In genomic region chr4:43043644-43044357, GRCm38 (mm10) we compare ENCODE assay signal across 8 mouse cellular contexts. TPM values are rescaled to one million over a fixed set of nuclear protein-coding genes. Genes with fewer than 3 reads are reported as not detected.
DNase-seq lines count a peak whose midpoint lies in the region; ATAC-seq and TF ChIP-seq lines count a peak whose summit lies in the region.

No protein-coding gene starts in this region.

- no peaks in the 10 kb centered on the region for H3K79me2 ChIP-seq in heart, adult 2 months (replicated peaks; ENCODE audit: control insufficient read depth, insufficient read depth, low read length)

- H3K4me1 ChIP-seq in heart, adult 2 months (ENCODE audit: control insufficient read depth, insufficient read depth, low read length), result peaks cover 10% of the 10 kb centered on the region
- peaks cover 62% of the 10 kb centered on the region for H3K4me1 ChIP-seq in liver, embryonic 15.5 days (replicated peaks)

- no peak for TF ChIP-seq EP300 in heart, adult 2 months (IDR thresholded peaks at IDR 0.05; ENCODE audit: insufficient read depth, low read depth, low read length)

- H3K27me3 ChIP-seq in heart, adult 2 months (ENCODE audit: control insufficient read depth, insufficient read depth, low read length), result no peaks in the 10 kb centered on the region
- peaks cover 21% of the 10 kb centered on the region for H3K27me3 ChIP-seq in liver, embryonic 15.5 days

- peak overlapping the region; percentile 87 for H3K4me2 ChIP-seq in liver, embryonic 15.5 days

- intact Hi-C loops in heart, adult 2 months (cut with DNase I), result loop anchor here (10.0 kb wide), 1 partner anchor 361 kb away; no protein-coding TSS in a partner anchor

- peak overlapping the region; percentile 22; the same call in 1 of the 2 replicates for H3K4me3 ChIP-seq in layer of hippocampus, adult 2 months
- H3K4me3 ChIP-seq in heart, adult 2 months, result peak overlapping the region; percentile 24; the same call in 1 of the 2 replicates
- no peak overlapping the region for H3K4me3 ChIP-seq in liver, embryonic 15.5 days (replicated peaks)

- H3K36me3 ChIP-seq in heart, adult 2 months (ENCODE audit: control insufficient read depth, insufficient read depth, low read length), result no peaks in the 10 kb centered on the region
- no peaks in the 10 kb centered on the region for H3K36me3 ChIP-seq in liver, embryonic 15.5 days (replicated peaks)

- H3K9ac ChIP-seq in heart, adult 2 months (ENCODE audit: low read depth, low read length), result no peak overlapping the region
- no peak overlapping the region for H3K9ac ChIP-seq in liver, embryonic 15.5 days

- TF ChIP-seq CTCF in layer of hippocampus, adult 2 months (conservative IDR thresholded peaks at IDR 0.05), result no peak
- TF ChIP-seq CTCF in heart, adult 2 months (IDR thresholded peaks at IDR 0.05), result no peak

- H3K9me3 ChIP-seq in liver, embryonic 15.5 days (replicated peaks), result no peaks in the 10 kb centered on the region

- ATAC-seq in liver, embryonic 15.5 days (ENCODE audit: insufficient read depth), result no peak

- H3K27ac ChIP-seq in layer of hippocampus, adult 2 months, result peak overlapping the region; percentile 77
- peak overlapping the region; percentile 79 for H3K27ac ChIP-seq in heart, adult 2 months
- H3K27ac ChIP-seq in liver, embryonic 15.5 days (replicated peaks), result peak overlapping the region; percentile 46

- DNase-seq in layer of hippocampus, adult 2 months (ENCODE audit: low spot score in 2 of 2), result peak; percentile 58 to 61
- no peak for DNase-seq in layer of hippocampus, adult 9-10 months (ENCODE audit: low spot score)
- peak; percentile 75 for DNase-seq in brain, adult 2 months (ENCODE audit: low read depth, low spot score)
- peak; percentile 70 to 83 for DNase-seq in heart, adult 2 months
- DNase-seq in kidney, adult 11 months, result peak; percentile 67
- peak; percentile 20 to 77 for DNase-seq in natural killer cell, adult 2 months (ENCODE audit: low spot score in 2 of 2)
- DNase-seq in thymus, adult 18-20 months, result peak; percentile 53 to 59

- TF ChIP-seq POLR2A in heart, adult 2 months (IDR thresholded peaks at IDR 0.05; ENCODE audit: insufficient read depth, low read depth, low read length), result no peak

- WGBS in heart, adult 2 months, result 29% methylated on average over 7 of the region's 7 CpGs
- 14% methylated on average over 7 of the region's 7 CpGs for WGBS in liver, embryonic 15.5 days (ENCODE audit: insufficient replicate concordance)

RNA-seq across cellular contexts. Expression of gene Fam214b, which starts 2.2 kb away (rescaled TPM):
- total RNA-seq in layer of hippocampus, adult 2 months (2021), result 10 to 100 TPM; 36.1 to 40.3 TPM
- 10 to 100 TPM; 26.3 to 33.1 TPM for total RNA-seq in heart, adult 2 months (2021)
- 19.6 and 21.3 TPM in 2 replicates for polyA plus RNA-seq in heart, adult 2 months (2012; rRNA removed)
- 41.2 and 51.3 TPM in 2 replicates for polyA plus RNA-seq in liver, embryonic 15.5 days (2015; fragmentation: Nextera tagmentation; extraction: Ambion mirVana)

RNA-seq across cellular contexts. Expression of gene Stoml2, which starts 12.3 kb away (rescaled TPM):
- total RNA-seq in layer of hippocampus, adult 2 months (2021), result 100 to 1,000 TPM in 1 of 2 experiments, 10 to 100 TPM in 1; 97.3 to 108 TPM
- 100 to 1,000 TPM; 101 to 114 TPM for total RNA-seq in heart, adult 2 months (2021)
- 97.3 and 117 TPM in 2 replicates for polyA plus RNA-seq in heart, adult 2 months (2012; rRNA removed)
- polyA plus RNA-seq in liver, embryonic 15.5 days (2015; fragmentation: Nextera tagmentation; extraction: Ambion mirVana), result 187 and 204 TPM in 2 replicates

RNA-seq across cellular contexts. Expression of gene Unc13b, which starts 15.0 kb away (rescaled TPM):
- 10 to 100 TPM; 41.7 to 45.7 TPM for total RNA-seq in layer of hippocampus, adult 2 months (2021)
- 10 to 100 TPM in 1 of 2 experiments, 1 to 10 TPM in 1; 10.0 to 10.9 TPM for total RNA-seq in heart, adult 2 months (2021)
- polyA plus RNA-seq in heart, adult 2 months (2012; rRNA removed), result 6.7 and 11.7 TPM in 2 replicates
- 0.40 and 0.45 TPM in 2 replicates for polyA plus RNA-seq in liver, embryonic 15.5 days (2015; fragmentation: Nextera tagmentation; extraction: Ambion mirVana)

RNA-seq across cellular contexts. Expression of gene Pigo, which starts 18.2 kb away (rescaled TPM):
- total RNA-seq in layer of hippocampus, adult 2 months (2021), result 10 to 100 TPM; 28.0 to 30.0 TPM
- 10 to 100 TPM; 21.0 to 26.5 TPM for total RNA-seq in heart, adult 2 months (2021)
- 20.1 and 27.1 TPM in 2 replicates for polyA plus RNA-seq in heart, adult 2 months (2012; rRNA removed)
- polyA plus RNA-seq in liver, embryonic 15.5 days (2015; fragmentation: Nextera tagmentation; extraction: Ambion mirVana), result 14.8 and 15.1 TPM in 2 replicates

RNA-seq across cellular contexts. Expression of gene Fancg, which starts 33.5 kb away (rescaled TPM):
- total RNA-seq in layer of hippocampus, adult 2 months (2021), result 10 to 100 TPM; 10.4 to 12.9 TPM
- total RNA-seq in heart, adult 2 months (2021), result 1 to 10 TPM; 2.8 to 3.2 TPM
- polyA plus RNA-seq in heart, adult 2 months (2012; rRNA removed), result 3.9 and 4.9 TPM in 2 replicates
- 10.4 TPM in 2 replicates for polyA plus RNA-seq in liver, embryonic 15.5 days (2015; fragmentation: Nextera tagmentation; extraction: Ambion mirVana)
